Mouse (Mus musculus) layer of hippocampus, adult 8-10 months (tissue): Measurements from ENCODE around the gene Fip1l1. TPM values are rescaled to one million over a fixed set of nuclear protein-coding genes. Genes with fewer than 3 reads are reported as not detected.

ENCODE experiments used
- DNase-seq, 2 experiments: peaks; one replicate each; pipeline ENCODE4 v3.0.0; 2022; ENCODE audit warnings: low spot score in 2 of 2
- total RNA-seq, 4 experiments: library from RNA; stranded (reverse); gene quantifications; 2 replicates each; pipeline ENCODE4 v1.2.4; 2022

Fip1l1 gene
- total RNA-seq, 4 experiments from 2014 or later, result 65.1 to 71.8 (median 68.0) TPM

DNA sequence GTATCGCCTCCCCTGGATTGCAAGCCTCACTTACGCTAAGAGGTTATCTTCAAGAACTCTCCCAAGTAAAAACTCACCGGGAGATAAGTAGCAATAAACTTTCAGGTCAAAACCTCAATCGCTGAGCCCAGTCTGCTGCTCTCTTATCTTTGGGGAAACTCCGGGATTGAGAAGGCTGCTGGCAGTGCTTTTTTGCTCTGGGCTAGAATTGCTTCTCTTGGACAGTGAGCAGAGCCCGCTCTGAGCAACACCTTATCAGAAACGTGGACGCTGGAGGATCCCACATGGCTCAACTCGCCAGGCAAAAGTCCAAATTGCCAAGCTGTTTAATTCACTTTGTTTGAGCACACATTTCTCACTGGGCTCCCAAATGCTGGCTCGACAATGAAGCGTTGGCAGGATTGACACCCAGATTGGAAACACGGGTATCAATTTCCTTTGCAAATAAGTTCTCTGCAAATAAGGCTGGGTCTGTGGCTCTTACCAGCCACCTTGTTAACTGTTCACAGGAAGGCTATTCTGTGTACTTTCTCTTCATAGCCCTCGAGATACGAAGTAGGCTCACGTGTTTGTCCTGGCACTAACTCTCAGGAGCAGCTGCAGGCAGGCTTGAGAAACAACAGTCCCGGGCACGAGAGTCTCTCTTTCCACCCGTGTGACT, 78.4 kb downstream of the Fip1l1 start:
- DNase-seq, result peak in 1 of 2 experiments; percentile 36

GRCm38 (mm10) chr5:74617816-74618572, 82.7 kb downstream of the Fip1l1 start:
- DNase-seq, result no peak

GRCm38 (mm10) chr5:74618573-74619059, 83.4 kb downstream of the Fip1l1 start:
- DNase-seq, result no peak

GRCm38 (mm10) chr5:74621691-74622470, 86.6 kb downstream of the Fip1l1 start:
- no peak for DNase-seq

GRCm38 (mm10) chr5:74623316-74624000, 88.2 kb downstream of the Fip1l1 start:
- no peak for DNase-seq

DNA sequence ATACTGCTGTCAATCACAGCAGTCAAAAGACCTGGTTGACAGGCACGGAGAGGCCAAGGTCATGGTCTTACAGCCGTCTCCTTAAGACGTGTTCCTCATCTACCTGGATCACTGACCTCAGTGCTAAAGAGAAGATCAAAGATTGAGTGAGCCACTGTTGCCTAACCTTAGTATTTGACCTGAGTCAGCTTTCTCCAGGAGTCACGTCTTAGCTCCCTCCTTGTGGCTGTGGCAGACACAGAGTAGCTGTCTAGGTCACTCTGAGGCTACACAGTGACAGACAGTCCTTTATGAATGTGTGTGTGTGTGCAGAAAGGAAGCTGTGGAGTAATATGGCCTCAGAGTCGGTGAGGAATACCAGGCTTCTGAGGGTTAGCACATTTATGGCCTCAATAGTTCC, 89.1 kb downstream of the Fip1l1 start:
- DNase-seq, result no peak

DNA sequence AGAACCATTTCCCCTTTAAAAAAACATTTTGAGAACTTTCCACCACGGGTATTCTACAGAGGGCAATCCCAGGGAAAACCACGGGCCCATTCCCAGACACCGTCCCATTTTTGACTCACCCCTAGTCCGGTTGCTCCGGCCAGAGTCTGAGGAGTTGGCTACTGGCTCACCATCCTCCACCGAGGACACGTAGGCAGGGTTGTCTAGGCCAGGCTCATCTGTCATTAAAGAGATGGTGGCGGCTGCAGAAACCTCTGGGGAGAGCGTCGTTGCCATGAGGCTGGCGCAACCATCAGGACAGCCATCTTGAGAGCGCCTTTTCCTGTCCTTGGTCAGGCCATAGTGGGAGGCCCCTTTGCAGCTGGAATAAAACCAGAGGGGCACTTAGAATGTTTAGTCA, 92.8 kb downstream of the Fip1l1 start:
- DNase-seq, result no peak

DNA sequence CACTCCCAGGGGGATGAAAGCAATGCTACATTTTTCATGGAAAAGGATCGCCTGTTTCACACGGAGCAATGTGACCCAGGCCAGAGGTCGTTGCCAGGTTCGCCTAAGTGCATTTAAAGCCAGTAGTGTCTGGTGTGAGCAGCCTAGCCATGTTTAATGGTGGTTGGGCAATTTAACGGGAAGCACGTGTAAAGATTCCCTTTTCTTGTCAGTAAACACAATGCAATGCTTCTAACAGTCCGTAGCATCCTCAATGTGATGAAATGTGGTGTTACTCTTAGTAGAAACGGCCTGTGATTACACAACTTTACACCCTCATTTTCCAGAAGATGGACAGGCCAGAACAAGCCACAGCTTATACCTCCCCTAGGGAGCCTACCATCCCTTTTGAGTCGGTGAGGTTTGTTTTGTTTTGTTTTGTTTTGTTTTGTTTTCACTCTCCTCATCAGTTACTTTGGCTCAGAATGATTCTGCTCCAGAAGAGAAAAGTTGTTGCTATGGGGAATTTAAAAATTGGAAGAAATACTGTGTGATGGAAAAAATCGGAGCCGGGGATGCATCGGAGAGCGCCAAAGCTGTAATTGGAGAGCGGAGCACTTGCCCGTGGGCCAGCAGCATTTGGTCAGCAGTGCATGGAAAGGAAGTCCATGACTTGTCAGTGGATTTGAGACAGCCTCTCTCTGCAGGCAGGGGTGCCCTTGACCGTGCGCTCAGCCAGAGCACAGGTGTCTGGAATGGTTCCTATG, 97.3 kb downstream of the Fip1l1 start:
- no peak for DNase-seq

- no peak for DNase-seq
These were observed 98.2 kb downstream of the Fip1l1 start for GRCm38 (mm10) chr5:74633453-74633852.

DNA sequence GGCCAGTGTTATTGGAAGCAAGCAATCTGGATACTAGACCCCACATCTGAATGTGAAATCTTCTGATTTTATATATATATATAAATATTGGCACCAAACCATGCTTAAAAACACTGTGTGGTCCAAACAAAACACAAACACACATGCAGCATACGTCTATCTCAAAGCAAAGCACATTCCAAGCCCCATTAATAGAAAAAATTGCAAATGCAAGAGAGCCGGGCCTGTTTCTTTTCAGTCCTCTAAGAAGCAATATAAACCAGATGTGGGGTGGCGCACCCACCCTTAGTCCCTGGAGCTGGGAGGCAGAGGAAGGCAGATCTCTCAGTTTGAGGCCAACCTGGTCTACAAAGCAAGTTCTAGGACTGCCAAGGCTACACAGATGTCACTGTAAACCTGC, 99.1 kb downstream of the Fip1l1 start:
- DNase-seq, result no peak

DNA sequence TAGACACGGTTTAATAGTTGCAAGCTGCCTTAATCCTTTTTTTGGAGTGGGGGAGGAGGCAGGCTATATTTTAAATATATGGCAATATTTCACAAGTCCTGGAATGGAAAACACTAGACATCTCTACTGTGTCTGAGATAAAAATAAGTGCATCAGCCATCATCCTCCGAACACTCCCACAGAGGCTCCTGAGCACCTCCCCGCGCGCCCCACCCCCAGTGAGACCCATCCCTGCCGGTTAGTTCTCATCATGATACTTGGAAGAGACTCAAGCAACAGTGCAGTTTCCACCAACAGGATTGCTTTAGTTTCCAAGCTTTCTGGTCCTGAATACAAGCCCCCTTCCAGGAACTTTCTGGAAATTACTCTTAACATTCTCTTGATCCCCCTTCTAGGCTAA, 104.3 kb downstream of the Fip1l1 start:
- no peak for DNase-seq

- no peak for DNase-seq
These were observed 105.3 kb downstream of the Fip1l1 start for GRCm38 (mm10) chr5:74640504-74640903.

GRCm38 (mm10) chr5:74641000-74641399, 105.8 kb downstream of the Fip1l1 start:
- peak in 1 of 2 experiments; percentile 6 for DNase-seq

- no peak for DNase-seq
These were observed 107.0 kb downstream of the Fip1l1 start for GRCm38 (mm10) chr5:74642291-74642690.

DNA sequence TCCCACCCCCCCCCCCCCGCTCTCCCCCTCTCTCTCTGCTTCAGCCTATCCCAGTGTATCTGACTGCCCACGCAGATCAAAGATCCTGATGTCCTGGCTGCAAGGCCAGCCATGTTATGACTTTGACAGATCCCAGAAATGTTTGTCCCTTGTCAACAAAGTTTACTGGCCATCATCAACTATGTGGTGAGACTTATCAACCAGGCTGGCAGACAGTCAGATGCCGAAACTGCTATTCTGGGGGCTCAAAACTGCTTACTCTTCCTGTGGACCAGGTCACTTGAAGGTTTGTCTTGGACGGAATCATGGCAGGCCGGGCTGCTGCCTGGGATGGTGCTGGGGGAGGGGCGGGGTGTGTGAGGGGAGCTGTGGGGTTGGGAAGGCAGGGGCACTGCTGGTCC, 112.3 kb downstream of the Fip1l1 start:
- no peak for DNase-seq

DNA sequence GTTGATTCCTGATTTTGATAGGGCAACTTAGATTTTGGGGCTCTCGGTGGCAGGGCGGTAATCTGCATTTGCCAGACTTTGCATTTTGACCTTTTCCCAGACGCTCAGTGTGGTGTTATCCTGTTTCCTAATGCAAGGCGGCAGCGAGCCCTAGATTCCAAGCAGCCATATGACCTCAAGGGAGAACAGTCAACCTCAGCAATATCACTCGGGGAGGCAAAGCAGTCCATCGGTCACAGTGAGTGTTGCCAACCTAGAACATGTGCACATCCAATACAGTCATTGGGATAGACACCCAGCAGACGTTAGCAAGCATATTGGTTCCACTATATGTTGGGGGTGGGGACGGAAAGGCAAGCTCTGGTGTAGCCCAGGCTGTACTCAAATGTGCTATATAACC, 113.0 kb downstream of the Fip1l1 start:
- DNase-seq, result no peak

Other genes starting within 250 kb of the Fip1l1 start
- 10 to 100 TPM; 25.1 to 31.7 (median 28.8) TPM for gene Scfd2, start 3.7 kb upstream of the Fip1l1 start, total RNA-seq
- gene Lnx1, start 167.5 kb downstream of the Fip1l1 start, total RNA-seq, result 10 to 100 TPM; 13.7 to 15.6 (median 14.6) TPM